Mouse (Mus musculus) heart, embryonic 13.5 days (tissue): Measurements from ENCODE around the gene Dynlt1c. TPM values are rescaled to one million over a fixed set of nuclear protein-coding genes. Genes with fewer than 3 reads are reported as not detected.
A peak's percentile ranks its signal among the peaks of the same experiment; 100 is the strongest.
"Not testable (repeated sequence)": the region's sequence is repeated elsewhere in the genome, so short reads cannot be mapped to it uniquely, and the experiment has no call there.

Source experiments
- ATAC-seq: fragments of 200-750 bp; cut with Nextera tagmentation; 2 replicates; pipeline ENCODE4 v1.8.0; 2017; ENCODE audit warnings: moderate TSS enrichment; ENCODE audit not compliant: insufficient number of reproducible peaks, low FRiP score, low TSS enrichment; ENCODE audit errors: extremely low read depth
- H3K27ac ChIP-seq: fragments of 300-500 bp; sonication (generic); replicated peaks from 2 replicates; pipeline ENCODE4 v1.5.1; 2015; ENCODE audit warnings: moderate library complexity, mild to moderate bottlenecking, inconsistent platforms
- H3K27me3 ChIP-seq: fragments of 300-500 bp; sonication (generic); replicated peaks from 2 replicates; pipeline ENCODE4 v1.6.1; 2015; ENCODE audit warnings: mild to moderate bottlenecking, inconsistent platforms
- H3K36me3 ChIP-seq: fragments of 300-500 bp; sonication (generic); 2 replicates; pipeline ENCODE4 v1.6.1; 2015; ENCODE audit warnings: mild to moderate bottlenecking, inconsistent platforms
- H3K4me1 ChIP-seq: fragments of 300-500 bp; sonication (generic); 2 replicates; pipeline ENCODE4 v1.6.1; 2015; ENCODE audit warnings: inconsistent platforms
- H3K4me2 ChIP-seq: fragments of 300-500 bp; sonication (generic); 2 replicates; pipeline ENCODE4 v1.6.1; 2015; ENCODE audit warnings: inconsistent platforms, mild to moderate bottlenecking, moderate library complexity
- H3K4me3 ChIP-seq: fragments of 300-500 bp; sonication (generic); 2 replicates; pipeline ENCODE4 v1.5.1; 2015; ENCODE audit warnings: moderate library complexity, mild to moderate bottlenecking, inconsistent platforms
- H3K9ac ChIP-seq: fragments of 300-500 bp; sonication (generic); 2 replicates; pipeline ENCODE4 v1.6.1; 2015; ENCODE audit warnings: inconsistent platforms, mild to moderate bottlenecking, moderate library complexity
- H3K9me3 ChIP-seq: fragments of 300-500 bp; sonication (generic); 2 replicates; pipeline ENCODE4 v1.6.1; 2016; ENCODE audit warnings: inconsistent platforms
- WGBS: fragments of 180-500 bp; shearing (Covaris S2); methylation state at CpG from one replicate; pipeline ENCODE4 v1.1.7; 2015; ENCODE audit warnings: mixed read lengths; 5-methylcytosine and 5-hydroxymethylcytosine counted together
- polyA plus RNA-seq: library from polyadenylated mRNA; unstranded; fragments of >200 nt; fragmentation: Nextera tagmentation; extraction: Ambion mirVana; gene quantifications from 2 replicates; pipeline ENCODE4 v1.2.1, GENCODE M21; 2015

Dynlt1c gene
- polyA plus RNA-seq, 1 experiment from 2014 or later: 26.6 TPM

DNA sequence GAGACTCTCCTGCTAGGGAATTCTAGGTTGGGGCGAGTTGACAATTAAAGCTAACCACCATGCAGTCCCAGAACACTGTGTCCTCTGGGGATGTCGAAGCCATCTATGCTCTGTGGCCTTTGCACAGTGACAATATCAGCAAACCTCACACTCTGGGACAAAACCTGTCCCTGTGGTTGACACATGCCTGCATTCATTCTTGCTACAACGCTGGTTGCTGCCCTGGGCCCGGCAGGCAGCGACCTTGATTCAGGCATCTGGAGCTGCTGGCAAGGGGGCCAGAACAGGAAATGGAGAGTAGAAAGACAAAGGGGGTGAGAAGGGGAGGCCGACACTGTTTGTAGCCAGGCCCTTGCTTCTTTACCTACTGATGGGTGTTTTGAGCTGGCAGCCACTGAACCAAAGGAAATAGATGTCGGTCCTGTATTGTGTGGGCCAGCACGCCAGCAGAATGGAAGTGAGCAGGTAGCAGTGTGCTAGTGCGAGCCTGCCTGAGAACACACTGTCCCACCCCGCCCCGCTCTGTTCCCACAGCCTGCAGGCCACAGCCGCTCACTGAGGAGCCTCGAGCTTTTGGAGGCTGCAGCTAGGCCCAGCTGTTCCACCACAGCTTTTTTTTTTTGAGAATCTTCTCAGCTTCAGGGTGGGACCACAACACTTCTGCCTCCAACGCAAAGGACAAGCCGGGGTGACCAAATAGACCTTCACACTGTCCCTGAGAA, 5.5 kb upstream of the Dynlt1c start:
- not testable (repeated sequence) for H3K36me3 ChIP-seq, H3K9me3 ChIP-seq, H3K9ac ChIP-seq, H3K4me1 ChIP-seq, H3K27me3 ChIP-seq, ATAC-seq, H3K4me2 ChIP-seq, H3K4me3 ChIP-seq, H3K27ac ChIP-seq
- WGBS: 27% methylated on average over 11 of the region's 15 CpGs

DNA sequence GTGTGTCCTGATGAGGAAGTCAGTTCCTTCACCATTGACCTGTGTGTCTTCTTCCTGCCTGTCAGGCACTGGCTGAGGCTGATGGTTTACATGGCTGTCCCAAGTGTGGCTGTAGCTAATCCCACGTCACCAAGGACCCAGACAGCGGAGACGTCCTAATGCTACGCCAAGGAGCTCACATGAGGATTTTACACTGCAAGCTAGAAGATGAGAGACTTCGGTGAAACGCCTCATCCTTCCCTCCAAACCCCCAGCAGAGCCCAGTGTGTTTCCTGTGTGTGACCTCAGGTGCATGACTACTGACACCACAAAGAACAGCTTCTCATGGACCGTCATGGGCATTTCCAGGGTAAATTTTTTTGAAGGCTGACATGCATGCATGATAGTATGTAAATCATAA, 3.1 kb upstream of the Dynlt1c start:
- not testable (repeated sequence) for H3K4me1 ChIP-seq, H3K9ac ChIP-seq, H3K27me3 ChIP-seq, H3K4me2 ChIP-seq, H3K36me3 ChIP-seq, ATAC-seq, H3K9me3 ChIP-seq, H3K27ac ChIP-seq, H3K4me3 ChIP-seq
- WGBS: 88% methylated on average over 7 of the region's 7 CpGs

DNA sequence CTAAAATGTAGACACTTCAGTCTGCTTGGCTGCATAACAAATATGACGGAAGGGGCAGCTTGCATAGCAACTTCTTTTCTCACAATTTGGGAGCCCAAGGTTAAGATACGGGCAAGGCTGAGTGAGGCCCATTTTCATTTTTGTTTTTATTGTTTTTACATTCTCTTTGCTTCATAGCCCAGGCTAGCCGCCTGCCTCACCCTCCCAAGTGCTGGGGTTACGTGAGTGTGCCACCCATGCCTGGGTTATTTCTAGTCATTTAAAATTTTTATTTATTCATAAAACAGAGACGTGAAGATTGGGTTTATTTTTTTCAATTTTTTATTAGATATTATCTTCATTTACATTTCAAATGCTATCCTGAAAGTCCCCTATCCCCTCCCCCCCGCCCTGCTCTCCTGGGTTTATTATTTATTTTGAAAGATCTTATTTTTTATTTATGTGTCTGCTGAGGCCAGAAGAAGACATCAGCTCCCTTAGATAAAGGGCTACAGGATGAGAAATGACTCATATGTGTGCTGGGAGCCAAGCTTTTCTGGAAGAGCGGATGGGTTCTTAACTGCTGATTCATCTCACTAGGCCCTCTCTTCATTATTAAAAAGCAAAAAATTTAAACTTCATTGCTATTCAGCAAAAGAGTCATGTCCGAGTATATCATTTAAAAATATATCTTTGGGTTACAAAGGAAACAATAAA, 1.1 kb upstream of the Dynlt1c start:
- not testable (repeated sequence) for H3K4me1 ChIP-seq, H3K36me3 ChIP-seq, H3K27me3 ChIP-seq, ATAC-seq, H3K4me2 ChIP-seq, H3K9ac ChIP-seq, H3K27ac ChIP-seq, H3K4me3 ChIP-seq, H3K9me3 ChIP-seq
- 86% methylated on average over 6 of the region's 8 CpGs for WGBS

DNA sequence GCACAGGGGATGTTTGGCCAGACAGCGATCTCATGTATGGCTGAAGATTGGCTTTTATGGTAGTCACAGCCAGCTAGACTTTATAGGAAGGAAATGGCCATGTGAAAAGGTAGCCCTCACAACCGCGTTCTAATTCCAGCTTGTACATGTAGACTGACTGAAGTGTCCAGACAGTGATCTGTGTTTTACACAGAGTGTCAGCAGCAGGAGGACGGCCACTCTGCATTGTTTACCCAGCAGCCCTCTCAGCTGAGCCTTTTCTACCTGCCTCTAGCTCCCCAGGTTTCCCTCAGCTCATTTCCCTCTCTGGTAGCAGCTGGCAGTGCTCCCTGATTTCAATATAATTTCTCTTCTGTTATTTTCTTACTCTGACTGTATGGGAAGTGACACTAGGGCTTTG, 734 bp downstream of the Dynlt1c start:
- ATAC-seq, H3K27me3 ChIP-seq, H3K4me1 ChIP-seq, H3K27ac ChIP-seq, H3K9me3 ChIP-seq, H3K9ac ChIP-seq, H3K36me3 ChIP-seq: not testable (repeated sequence)
- 6% methylated on average over 3 of the region's 4 CpGs for WGBS
- Histone ChIP-seq H3K4me3 (peak overlapping the region; percentile 29; the same call in 1 of the 2 replicates), H3K4me2 (peak overlapping the region; percentile 57)

DNA sequence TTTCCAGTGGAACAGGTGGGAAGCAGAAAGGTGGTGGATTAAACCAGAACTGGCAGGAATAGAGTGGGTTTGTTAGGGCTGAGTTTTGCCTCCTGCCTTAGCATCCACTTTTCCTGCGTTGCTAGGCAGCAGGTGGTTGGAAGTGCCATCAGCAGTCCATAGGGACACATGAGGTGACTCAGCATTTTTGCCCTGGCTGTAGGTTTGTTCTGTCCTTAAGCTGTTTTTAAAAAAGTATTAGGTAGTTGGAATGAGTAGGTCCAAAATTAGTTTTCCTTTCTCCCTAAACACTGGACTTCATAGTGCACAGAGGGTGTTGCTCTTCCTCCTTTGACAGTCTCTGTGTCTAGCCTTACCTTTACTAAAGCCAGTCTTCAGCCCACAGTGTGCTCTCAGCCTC, 3.9 kb downstream of the Dynlt1c start:
- not testable (repeated sequence) for H3K9ac ChIP-seq, H3K4me2 ChIP-seq, H3K27me3 ChIP-seq, H3K9me3 ChIP-seq, H3K4me1 ChIP-seq, H3K36me3 ChIP-seq, H3K4me3 ChIP-seq, ATAC-seq, H3K27ac ChIP-seq
- 63% methylated on average over 1 of the region's 1 CpGs for WGBS

DNA sequence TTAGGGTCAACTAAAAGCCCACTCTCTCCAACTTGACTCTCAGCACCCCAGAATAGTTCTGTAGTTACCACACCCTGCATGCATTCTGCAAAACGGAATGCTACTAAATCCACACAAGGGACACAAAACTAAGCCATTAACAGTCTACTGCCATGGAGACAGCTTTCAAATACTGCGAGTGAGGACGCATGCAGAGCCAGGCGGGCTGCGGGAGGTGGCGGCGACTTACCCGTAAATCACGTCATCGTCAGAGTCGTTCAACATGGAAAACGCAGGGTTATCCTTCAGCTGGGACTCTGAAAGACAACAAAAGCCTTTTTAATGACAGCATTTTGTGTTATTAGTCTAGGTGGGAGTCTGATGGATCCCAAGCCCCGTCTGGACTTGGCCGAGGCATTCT, 12.1 kb downstream of the Dynlt1c start:
- H3K27me3 ChIP-seq, H3K9me3 ChIP-seq, H3K27ac ChIP-seq, H3K4me3 ChIP-seq, ATAC-seq, H3K4me2 ChIP-seq, H3K36me3 ChIP-seq, H3K4me1 ChIP-seq, H3K9ac ChIP-seq: not testable (repeated sequence)
- 86% methylated on average over 11 of the region's 14 CpGs for WGBS

DNA sequence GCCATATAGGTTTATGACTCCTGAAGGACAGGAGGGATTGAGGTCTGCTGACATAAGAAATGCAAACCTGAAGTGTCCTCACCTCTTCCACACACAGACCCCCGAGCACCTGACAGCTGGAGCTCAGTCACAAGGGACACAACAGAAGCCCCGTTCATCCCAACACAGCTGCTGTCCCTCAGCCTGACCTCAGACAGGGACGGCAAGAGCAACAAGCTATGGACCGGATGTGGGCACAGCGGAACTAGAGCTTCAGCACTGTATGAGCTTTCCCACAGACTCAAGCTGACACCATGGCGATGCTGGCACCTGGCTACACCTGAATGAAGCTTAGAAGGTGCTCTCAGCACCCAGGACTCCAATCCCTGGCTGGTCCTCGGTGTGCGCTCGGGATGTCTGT, 12.8 kb downstream of the Dynlt1c start:
- H3K4me2 ChIP-seq, H3K27ac ChIP-seq, ATAC-seq, H3K4me1 ChIP-seq, H3K27me3 ChIP-seq, H3K9ac ChIP-seq, H3K36me3 ChIP-seq, H3K9me3 ChIP-seq, H3K4me3 ChIP-seq: not testable (repeated sequence)
- whole genome bisulfite sequencing: 77% methylated on average over 6 of the region's 9 CpGs

DNA sequence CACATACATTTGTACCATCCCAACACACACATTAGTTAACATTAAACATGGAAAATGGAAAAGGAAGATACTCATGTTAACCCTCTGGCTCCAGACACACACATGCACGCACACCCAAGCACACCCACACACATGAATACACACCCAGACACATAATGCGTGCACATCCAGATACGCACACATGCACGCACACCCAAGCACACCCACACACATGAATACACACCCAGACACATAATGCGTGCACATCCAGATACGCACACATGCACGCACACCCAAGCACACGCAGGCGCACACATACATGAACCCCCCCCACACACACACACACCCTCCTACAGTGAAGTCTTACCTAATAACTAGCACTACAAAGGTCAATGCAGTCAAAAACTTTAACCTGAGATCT, 15.3 kb downstream of the Dynlt1c start:
- H3K36me3 ChIP-seq, H3K9me3 ChIP-seq, H3K27me3 ChIP-seq, H3K27ac ChIP-seq, H3K9ac ChIP-seq, ATAC-seq, H3K4me2 ChIP-seq, H3K4me3 ChIP-seq, H3K4me1 ChIP-seq: not testable (repeated sequence)
- 93% methylated on average over 9 of the region's 9 CpGs for WGBS

DNA sequence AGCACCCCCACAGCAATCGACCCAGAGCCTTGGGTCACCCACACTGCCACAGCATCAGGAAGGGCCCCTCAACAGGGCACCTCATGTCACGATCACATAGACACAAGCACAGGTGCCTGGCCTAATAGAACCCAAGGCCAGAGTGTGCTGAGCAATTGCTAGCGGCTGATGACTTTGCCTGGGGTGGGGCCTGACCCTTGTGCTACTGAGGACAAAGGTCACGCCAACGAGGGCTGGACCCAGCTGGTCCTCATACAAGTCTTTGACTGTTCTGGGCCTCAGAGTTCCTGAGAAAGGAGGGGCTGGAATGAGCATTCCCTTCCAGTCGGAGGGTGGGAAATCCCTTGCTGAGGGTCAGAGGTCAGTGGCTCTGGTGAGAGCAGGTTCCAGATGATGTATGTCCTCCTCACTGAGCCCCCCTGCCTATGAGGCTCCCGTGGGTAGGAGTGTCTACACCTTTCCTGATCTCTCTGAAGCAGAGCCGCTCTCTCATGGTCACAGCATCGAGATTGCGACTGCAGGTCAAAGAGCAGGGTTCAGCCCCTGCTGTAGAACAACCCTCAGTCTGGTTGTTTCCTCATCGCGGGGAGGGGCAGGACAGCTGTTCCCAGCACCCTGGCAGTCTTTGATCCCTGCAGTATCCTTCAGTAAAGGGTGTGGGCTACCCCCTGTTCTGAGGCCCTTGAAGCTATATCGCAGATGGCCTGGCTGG, 16.4 kb downstream of the Dynlt1c start:
- not testable (repeated sequence) for H3K4me3 ChIP-seq, H3K36me3 ChIP-seq
- 56% methylated on average over 7 of the region's 13 CpGs for WGBS

DNA sequence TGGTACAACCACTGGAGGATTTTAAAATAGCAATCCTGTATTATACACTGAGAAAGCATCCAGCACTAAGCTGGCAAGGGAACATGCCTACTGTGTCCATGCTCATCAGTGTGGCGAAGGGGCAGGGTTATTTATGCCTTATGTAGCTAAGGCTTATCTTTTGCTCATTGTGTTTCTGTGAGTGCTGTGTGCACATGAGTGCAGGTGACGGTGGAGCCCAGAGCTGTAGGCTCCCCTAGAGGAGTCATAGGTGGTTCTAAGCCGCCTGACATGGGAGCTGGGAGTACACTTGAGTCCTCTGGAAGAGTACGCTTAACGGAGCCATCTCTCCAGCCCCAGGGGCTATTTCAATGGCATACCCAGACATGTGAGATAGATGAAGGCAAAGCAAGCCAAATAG, 17.8 kb downstream of the Dynlt1c start:
- H3K4me2 ChIP-seq, H3K4me3 ChIP-seq, ATAC-seq, H3K9ac ChIP-seq, H3K27ac ChIP-seq, H3K4me1 ChIP-seq, H3K9me3 ChIP-seq, H3K27me3 ChIP-seq, H3K36me3 ChIP-seq: not testable (repeated sequence)
- 72% methylated on average over 5 of the region's 5 CpGs for WGBS

More for the DNA sequence above, 16.4 kb downstream of the Dynlt1c start:
- not testable (repeated sequence) for H3K4me1 ChIP-seq, H3K27me3 ChIP-seq, H3K9ac ChIP-seq, H3K9me3 ChIP-seq, H3K4me2 ChIP-seq, H3K27ac ChIP-seq, ATAC-seq

DNA sequence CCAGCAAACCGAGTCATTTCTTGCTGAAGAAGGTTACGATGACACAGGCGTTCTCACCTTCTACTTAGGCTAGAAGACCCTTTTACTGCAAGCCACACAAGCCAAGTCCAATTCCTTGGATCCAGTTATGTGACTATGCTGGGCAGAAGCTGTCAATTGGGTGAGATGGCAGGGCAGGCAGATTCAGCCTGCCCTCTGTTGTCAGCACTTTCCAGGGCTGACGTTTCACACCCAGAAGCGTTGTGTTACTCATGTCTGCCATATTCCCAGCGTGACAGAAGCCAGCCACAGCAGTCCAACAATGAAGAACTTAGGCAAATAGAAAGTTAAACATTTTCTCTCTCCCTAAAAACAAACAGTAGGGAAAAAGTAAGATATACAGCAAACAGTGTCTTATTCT, 18.6 kb downstream of the Dynlt1c start:
- H3K9me3 ChIP-seq, H3K4me3 ChIP-seq, H3K27me3 ChIP-seq, H3K27ac ChIP-seq, H3K9ac ChIP-seq, H3K4me1 ChIP-seq, H3K4me2 ChIP-seq, ATAC-seq, H3K36me3 ChIP-seq: not testable (repeated sequence)
- 55% methylated on average over 6 of the region's 6 CpGs for WGBS
